Mouse (Mus musculus) heart, adult 18-20 months (tissue): Measurements from ENCODE around the gene Cpt1b. TPM values are rescaled to one million over a fixed set of nuclear protein-coding genes. Genes with fewer than 3 reads are reported as not detected.
A peak's percentile ranks its signal among the peaks of the same experiment; 100 is the strongest.

ENCODE experiments used
- DNase-seq, 2 experiments: peaks; one replicate each; pipeline ENCODE4 v3.0.0; 2021 to 2022; ENCODE audit warnings: mixed read lengths in 1 of 2
- long read RNA-seq, 2 experiments: library from polyadenylated mRNA; stranded (forward); transcript quantifications; one replicate each; pipeline ENCODE4 v2.0.0; 2021
- total RNA-seq, 2 experiments: library from RNA; stranded (reverse); gene quantifications; 2 replicates each; pipeline ENCODE4 v1.2.3; 2021

The Cpt1b gene
- 100 to 1,000 TPM; 559 to 601 TPM for total RNA-seq
- long read RNA-seq, experiment 1, transcript Cpt1b-201 (19 exons, 2,895 nt) = major isoform, 304 of 412 reads
- long read RNA-seq, experiment 1, partial matches to known transcripts = 88 of 412 reads
- long read RNA-seq, experiment 1, other reads (novel, unspliced or antisense) = 20 of 412 reads
- long read RNA-seq, experiment 2, transcript Cpt1b-201 (19 exons, 2,895 nt) = major isoform, 138 of 167 reads
- long read RNA-seq, experiment 2, partial matches to known transcripts = 23 of 167 reads
- long read RNA-seq, experiment 2, other reads (novel, unspliced or antisense) = 6 of 167 reads

GRCm38 (mm10) chr15:89425711-89426121, at the start of gene Cpt1b:
Gene Cpt1b (minus strand): TSS chr15:89425863.
- peak; percentile 81 to 90 for DNase-seq

DNA sequence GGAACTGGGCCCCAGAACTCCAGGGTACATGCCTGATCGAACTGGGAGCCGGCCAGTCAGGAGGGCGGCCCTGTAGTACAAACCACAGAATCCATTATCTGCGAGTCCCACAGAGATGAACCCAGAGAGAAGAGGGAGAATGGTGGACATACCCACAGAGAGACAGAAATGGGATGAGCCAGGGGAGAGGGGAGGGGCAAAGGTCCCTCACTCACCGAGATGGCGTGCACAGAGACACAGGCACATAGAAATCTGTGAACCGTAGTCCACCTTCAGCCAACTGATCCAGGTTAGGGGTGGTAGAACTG, 49.6 kb upstream of the Cpt1b start:
- no peak for DNase-seq

DNA sequence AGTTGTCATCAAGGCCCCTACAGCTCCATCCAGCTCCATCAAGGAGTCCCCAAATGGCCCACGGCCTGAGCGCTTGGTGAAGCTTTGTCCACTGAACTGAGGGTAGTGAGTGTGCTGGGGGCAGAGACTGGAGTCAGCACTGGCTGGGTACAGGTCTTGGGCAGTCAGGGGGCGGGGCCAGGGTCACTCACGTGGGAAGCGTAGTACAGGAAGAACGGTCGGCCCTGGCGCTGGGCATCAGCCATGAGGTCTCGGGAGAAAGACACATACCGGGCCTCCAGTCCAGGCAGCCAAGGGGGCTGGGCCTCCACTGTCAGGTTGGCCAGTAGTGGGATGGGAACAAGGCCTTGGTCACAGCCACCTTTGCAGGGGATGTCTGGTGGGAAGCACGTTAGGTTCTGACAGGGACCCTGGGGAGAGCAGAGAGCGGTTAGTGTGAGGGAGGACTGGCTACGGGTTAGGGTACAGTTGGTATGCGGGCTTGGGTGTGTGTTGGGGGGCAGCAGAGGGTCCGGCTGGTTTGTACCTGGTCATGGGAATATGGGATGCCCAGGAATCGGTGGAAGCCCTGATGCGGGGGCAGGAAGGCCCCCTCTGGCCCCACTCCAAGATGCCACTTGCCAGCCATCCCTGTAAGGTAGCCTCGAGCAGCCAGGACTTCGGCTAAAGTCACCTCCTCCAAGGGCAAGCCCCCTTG, 49.1 kb upstream of the Cpt1b start:
- DNase-seq = peak in 1 of 2 experiments; percentile 13

GRCm38 (mm10) chr15:89473921-89474320, 48.3 kb upstream of the Cpt1b start:
- no peak for DNase-seq

DNA sequence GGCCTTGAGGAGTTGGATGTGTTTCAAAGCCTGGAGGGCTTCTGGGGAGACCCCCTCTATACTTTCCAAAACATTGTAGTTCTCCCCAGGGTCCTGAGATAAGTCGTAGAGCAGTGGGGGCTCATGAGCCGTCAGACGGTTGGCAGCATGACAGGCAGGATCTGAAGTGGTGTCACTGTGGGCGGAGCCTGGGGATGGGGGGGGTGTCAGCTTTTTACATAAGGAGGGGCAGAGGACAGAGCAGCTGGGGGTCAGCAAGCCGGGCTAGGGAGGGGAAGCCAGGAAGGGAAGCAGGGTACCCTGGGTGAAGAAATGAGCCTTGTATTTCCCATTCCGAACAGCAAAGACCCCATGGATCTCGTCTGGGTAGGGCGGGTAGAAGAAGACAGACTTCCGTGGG, 47.7 kb upstream of the Cpt1b start:
- DNase-seq = peak in 1 of 2 experiments; percentile 10

- no peak for DNase-seq
Measured at GRCm38 (mm10) chr15:89471476-89471875, 45.8 kb upstream of the Cpt1b start.

- DNase-seq = peak in 1 of 2 experiments; percentile 33
Measured at GRCm38 (mm10) chr15:89468577-89468976, 42.9 kb upstream of the Cpt1b start.

GRCm38 (mm10) chr15:89465052-89465451, 39.4 kb upstream of the Cpt1b start:
- no peak for DNase-seq

DNA sequence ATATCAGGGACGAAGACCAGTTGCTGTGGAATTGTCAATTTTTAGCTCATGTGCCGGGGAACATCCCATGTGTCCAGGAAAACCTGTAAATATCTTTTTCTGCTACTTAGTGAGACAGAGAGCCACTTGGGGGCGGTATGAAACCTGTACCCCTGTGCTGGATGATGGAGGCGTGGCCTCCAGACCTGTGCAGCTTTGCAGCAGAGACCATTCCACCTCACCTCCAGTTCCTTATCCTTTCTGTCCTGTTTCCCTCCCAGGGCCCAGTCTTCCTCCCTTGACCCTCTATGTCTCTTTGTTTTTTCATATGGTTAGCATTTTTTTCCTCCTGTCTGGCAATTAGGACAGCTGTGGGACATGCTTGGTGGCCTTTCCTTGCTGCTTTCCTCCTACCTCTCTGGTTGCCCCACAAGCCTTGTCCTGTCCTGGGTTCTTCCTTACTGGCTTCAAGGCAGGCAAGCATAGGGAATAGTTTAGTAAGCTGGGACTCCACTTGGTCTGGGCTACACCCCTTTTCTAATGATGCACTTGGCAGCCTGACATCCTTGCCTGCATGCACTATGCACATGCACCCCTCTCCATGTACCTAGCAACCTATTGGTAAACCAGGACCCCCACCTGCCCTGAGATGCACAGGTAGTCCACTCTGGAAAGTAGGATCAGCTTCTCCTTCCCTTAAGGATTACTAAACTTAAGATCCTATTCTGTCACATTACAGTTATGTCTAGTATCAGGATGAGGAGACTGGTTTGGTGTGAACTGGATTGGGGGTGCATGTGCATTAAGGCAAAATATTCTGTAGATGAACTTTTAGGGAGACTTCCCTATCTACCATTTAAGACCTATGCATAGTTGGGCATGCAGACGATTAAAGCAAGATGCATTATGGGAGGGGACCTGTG, 37.9 kb upstream of the Cpt1b start:
- DNase-seq = peak; percentile 36 to 42

- DNase-seq = no peak
Measured at GRCm38 (mm10) chr15:89462176-89462575, 36.5 kb upstream of the Cpt1b start.

DNA sequence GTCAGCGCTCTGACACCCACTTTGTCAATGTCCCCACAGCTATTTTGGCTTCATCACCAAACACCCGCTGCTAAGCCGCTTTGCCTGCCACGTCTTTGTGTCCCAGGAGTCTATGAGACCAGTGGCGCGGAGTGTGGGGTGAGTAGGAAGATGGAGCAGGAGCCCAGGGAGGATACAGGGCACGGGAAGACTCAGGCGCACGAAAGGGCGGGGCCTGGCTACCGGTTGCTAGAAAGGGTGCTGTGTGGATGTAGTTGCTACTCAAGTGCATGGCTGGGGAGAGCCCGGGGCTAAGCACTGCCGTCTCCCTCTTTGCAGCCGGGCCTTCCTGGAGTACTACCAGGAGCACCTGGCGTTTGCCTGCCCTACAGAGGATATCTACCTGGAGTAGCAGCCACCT, 35.7 kb upstream of the Cpt1b start:
- DNase-seq = no peak

DNA sequence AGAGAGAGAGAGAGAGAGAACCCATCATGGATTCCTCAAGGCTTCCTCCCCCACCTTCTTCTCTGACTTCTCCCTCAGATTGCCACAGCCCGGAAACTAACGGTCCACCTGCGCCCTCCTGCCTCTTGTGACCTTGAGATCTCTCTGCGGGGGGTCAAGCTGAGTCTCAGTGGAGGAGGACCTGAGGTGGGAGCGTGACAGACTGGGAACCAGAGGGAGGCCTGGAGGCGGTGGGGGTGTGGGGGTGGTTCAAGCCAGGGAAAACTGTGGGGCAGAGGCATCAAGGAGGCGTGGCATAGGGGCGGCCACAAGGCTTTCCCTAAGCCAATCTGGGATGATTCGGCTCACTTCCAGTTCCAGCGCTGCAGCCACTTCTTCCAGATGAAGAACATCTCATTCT, 34.6 kb upstream of the Cpt1b start:
- no peak for DNase-seq

- no peak for DNase-seq
Measured at GRCm38 (mm10) chr15:89459821-89460220, 34.2 kb upstream of the Cpt1b start.

DNA sequence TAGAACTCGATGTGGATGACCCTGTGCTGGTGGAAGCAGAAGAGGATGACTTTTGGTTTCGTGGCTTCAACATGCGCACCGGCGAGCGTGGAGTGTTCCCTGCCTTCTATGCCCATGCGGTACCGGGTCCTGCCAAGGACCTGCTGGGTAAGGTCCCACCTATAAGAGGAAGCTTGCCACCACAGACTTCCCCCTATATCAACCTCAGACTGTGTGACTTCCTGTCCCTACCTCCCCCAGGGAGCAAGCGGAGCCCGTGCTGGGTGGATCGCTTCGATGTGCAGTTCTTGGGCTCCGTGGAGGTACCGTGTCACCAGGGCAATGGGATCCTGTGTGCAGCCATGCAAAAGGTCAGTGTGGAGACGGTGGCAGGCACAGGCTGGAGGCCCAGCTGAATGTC, 33.3 kb upstream of the Cpt1b start:
- no peak for DNase-seq

DNA sequence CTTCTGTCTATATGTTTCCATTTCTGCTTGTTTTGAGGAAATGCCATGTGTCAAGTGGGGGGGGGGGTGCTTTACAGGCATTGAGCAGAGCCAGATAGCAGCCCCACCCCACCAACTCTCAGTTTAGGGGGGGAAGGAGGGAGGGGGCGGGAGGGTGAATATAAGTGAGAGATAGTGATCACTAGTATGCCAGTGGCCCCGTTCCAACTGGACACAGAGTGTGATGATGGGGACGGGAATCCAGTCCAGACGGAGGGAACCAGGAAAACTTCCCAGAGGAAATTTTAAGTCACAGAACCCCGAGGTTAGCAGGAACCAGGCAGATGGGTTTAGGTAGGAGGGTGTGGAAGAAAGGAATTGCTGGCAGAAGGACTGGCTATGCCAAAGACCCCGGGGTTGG, 30.0 kb upstream of the Cpt1b start:
- DNase-seq = no peak

GRCm38 (mm10) chr15:89454857-89455256, 29.2 kb upstream of the Cpt1b start:
- no peak for DNase-seq

DNA sequence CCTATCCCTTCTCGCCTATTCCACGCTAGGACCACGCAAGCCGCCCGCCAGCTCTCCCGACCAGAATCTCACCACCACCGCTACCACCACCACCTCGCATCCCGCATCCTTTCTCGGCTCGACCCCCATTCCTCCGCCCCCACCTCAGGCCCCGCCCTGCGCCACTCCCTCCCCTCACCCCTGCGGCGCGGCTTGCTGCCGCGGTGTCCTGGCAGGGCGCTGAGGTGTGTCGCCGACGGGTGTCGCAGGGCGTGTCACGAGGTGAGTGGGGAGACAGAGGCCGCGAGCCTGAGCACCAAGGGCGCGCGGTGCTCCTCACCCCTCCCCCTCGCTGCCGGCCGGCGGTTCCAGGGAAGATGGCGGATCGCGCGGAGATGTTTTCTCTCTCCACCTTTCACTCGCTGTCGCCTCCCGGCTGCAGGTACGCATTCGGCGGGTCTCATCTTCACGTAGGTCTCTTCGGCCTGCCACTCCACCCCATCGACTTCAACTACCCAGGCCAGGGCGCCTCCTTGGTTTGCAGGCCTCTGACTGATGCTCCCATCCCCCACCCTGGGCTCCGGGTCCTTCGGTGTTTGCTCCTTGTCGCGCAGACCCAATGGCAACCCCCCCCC, 28.3 kb upstream of the Cpt1b start, which contains the start of gene Mapk8ip2:
Gene Mapk8ip2 (plus strand): TSS at position 49 of the 614 bp plus-strand sequence.
- DNase-seq = no peak

DNA sequence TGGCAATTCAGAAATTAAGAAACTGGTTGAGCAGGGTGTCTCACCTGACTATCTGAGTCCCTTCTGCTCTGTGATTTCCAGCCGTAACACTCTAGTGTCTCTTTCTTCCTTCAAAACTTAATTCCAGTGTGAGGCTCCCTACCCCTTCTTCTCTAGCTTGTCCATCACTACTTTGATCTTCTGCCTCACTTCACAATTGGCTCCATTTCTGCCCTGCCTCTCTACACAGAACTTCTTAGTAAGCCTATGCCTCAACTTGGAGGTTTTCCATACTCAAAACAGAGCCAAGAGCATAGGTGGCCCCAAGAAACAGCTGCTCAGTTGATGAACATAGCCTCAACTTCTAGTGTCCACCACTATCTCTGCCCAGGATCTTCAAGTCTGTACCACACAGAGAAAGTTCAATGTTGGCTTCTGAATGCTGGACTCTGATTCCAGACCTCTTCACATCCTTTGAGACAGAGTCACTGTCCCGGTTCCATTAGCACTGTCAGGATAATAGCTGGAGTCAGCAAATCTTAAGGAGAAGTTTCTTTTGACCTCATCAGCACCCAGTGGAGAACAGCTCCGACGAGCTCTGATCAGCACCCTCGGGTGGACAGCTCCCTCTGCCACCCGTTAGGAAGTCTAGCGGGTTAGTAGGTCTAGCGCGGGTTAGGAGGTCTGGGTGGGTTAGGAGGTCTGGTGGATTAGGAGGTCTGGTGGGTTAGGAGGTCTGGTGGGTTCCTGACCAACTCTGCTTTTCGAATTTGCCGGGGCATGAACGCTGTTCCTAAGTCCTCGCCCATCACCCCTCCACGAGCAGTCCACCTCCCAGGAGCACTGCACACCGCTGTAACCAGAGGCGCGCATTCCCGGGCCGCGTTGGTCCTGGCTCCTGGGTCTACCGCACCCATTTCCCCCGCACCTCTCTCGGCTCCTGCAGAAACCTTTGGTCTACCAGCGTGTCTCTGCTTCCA, 27.5 kb upstream of the Cpt1b start:
- peak in 1 of 2 experiments; percentile 80 for DNase-seq

- no peak for DNase-seq
Measured at GRCm38 (mm10) chr15:89442486-89443070, 16.9 kb upstream of the Cpt1b start.

DNA sequence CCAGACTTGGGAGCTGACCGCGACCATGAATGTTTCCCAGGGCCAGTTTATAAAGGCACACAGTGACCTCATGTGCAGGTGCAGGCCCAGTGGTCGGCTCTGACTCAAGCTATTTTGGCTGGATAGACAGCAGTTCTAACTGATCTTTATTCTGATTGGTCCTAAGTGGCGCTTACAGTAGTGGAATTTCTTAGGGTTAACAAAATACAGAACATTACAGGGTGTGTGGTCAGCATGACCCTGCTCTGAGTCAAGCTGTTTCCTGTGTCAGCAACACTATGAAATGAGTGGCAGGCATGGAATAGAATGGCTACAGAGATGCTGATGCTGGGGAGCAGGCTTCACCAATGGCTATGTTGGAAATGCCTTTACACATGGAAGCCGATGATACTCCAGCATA, 10.2 kb upstream of the Cpt1b start:
- no peak for DNase-seq

DNA sequence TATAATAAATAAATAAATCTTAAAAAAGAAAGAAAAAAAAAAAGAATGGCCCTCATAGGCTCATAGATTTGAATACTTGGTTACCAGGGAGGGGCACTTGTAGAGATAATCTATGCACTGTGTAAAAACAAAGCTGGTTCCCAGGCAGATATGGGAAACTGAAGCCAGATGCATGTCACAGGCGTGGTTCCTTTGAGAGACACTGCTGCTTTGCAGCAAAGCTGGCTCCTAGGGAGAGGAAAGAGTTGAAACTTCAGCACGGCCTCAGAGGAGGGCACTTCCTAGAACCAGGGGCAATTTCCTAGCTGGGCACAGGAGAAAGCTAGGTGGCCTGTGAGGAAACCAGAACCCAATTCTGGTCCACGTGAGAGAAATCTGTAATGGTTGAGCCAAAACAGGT, 8.5 kb upstream of the Cpt1b start:
- no peak for DNase-seq
